Mouse (Mus musculus) retina, postnatal 7 days (tissue): ENCODE data around the gene Tm4sf20.
A peak's percentile ranks its signal among the peaks of the same experiment; 100 is the strongest.

Experiments used
- DNase-seq: peaks from one replicate; pipeline ENCODE4 v3.0.0-alpha.2; 2012; ENCODE audit warnings: low read depth, low spot score

The Tm4sf20 gene

DNA sequence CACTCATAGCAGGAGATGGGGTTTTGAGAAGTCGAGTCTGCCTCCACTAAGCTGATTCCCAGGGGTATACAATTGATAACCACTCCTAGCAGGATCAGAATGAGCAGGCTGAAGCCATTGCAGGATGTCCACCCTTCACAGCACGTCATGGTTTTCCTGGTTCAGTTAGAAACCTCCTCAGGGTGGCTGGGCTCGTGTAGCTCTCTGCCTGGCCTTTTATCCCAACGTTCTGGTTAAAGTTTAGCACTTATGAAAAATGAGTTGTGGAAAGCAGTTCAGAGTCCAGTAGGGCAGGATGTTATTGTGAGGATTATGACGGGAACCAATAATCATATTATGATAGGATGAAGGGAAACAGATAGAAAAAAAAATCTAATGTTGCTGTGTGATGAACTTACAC, at the start of gene Tm4sf20:
TSS of gene Tm4sf20 (minus strand) at position 193 of the 400 bp plus-strand sequence.
- DNase-seq: no peak

- no peak for DNase-seq
Measured at GRCm38 (mm10) chr1:82815941-82816716, 47.9 kb upstream of the Tm4sf20 start.

- no peak for DNase-seq
Measured at GRCm38 (mm10) chr1:82811766-82812165, 43.5 kb upstream of the Tm4sf20 start.

DNA sequence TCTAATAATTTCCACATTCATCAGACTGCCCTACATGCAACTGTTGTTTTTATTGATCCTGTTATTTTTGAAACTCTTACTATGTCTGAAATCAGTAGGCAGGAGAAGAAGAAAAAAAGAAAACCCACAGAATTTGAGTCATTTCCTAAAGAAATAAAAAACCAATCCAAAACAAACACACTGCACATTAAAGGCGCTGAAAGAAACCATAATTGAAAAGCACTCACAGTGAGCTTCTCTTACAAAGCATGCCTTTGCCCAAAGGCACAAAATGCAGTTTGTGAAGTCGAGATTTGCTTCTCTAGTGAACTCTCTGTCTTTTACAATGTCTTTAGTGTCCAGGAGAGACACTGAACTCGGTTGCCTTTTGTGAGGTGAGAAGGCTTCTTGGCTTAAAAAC, 40.3 kb upstream of the Tm4sf20 start:
- no peak for DNase-seq

- no peak for DNase-seq
Measured at GRCm38 (mm10) chr1:82807206-82807605, 38.9 kb upstream of the Tm4sf20 start.

GRCm38 (mm10) chr1:82806391-82806790, 38.1 kb upstream of the Tm4sf20 start:
- DNase-seq: no peak

DNA sequence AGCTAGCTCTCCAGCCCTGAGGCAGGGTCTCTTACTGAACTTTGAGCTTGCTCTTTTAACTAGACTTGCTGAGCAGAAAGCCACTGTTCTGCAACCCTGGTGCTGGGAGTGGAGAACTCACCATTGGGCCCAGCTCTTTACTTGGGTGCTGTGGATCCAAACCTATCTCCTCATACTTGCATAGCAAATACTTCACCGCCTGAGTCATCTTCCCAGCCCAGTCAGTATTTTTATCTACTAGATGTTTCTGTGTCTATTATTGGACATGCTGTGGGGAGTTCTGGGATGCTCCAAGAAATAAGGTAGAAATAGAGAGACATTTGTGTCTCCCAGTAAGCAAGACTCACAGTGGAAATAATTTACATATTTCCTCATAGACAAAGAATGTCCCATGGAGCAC, 35.8 kb upstream of the Tm4sf20 start:
- no peak for DNase-seq

DNA sequence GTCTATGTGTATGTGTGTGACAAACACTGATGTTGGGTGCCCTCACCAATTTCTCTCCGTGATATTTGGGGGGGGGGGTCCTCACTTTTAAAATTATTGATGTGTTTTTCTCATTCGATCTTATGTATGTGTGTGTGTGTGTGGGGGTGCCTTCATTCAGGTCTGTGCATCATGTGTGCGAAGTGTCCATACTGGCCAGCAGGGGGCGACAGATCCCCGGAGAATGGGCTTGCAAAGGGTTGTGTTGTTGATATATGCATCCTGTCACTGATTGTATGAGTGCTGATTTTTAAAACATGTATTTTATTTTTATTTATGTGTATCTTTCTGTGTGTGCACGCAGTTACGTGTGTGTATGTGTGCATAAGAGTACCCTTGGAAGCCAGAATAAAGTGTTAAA, 35.3 kb upstream of the Tm4sf20 start:
- no peak for DNase-seq

GRCm38 (mm10) chr1:82801105-82801783, 33.0 kb upstream of the Tm4sf20 start:
- DNase-seq: no peak

DNA sequence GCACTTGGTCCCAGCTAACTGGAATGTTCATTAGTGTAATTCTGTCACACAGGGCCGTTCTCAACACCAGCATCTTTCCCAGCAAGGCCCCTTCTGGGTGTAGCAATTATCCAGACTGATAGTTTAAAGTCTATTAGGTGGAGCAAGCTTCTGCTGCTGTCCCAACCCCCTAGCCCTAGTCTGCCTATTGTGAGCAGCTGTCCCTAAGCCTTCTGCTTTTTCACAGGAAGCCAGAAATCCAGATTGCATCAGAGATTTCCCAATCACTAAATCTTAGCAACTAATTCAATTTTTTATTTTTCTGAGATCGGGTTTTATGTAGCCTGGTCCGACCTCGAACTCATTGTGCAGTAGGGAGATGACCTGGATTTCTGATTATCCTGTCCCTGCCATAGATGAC, 30.7 kb upstream of the Tm4sf20 start:
- DNase-seq: no peak

GRCm38 (mm10) chr1:82798304-82798703, 30.0 kb upstream of the Tm4sf20 start:
- no peak for DNase-seq

GRCm38 (mm10) chr1:82797088-82797487, 28.8 kb upstream of the Tm4sf20 start:
- DNase-seq: no peak

- DNase-seq: no peak
Measured at GRCm38 (mm10) chr1:82795702-82796443, 27.6 kb upstream of the Tm4sf20 start.

- DNase-seq: no peak
Measured at GRCm38 (mm10) chr1:82795211-82795610, 26.9 kb upstream of the Tm4sf20 start.

GRCm38 (mm10) chr1:82793986-82794385, 25.7 kb upstream of the Tm4sf20 start:
- DNase-seq: no peak

- no peak for DNase-seq
Measured at GRCm38 (mm10) chr1:82793110-82793509, 24.8 kb upstream of the Tm4sf20 start.

DNA sequence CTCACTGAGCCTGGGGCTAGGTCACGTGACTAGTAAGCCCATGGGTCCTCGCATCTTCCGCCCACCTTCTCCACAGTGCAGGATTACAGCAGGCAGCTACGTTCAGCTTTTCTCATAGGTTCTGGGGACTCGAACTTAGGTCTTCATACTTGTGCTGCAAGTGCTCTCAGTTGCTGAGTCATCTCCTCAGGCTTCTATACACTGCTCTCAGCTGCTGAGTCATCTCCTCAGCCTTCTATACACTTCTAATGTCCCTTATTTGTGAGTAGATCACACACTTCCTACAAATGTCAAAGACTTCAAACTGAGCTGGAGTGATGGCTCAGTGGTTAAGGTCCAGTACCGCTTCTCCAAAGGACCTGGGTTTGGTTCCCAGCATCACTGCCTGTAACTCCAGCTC, 24.0 kb upstream of the Tm4sf20 start:
- no peak for DNase-seq

DNA sequence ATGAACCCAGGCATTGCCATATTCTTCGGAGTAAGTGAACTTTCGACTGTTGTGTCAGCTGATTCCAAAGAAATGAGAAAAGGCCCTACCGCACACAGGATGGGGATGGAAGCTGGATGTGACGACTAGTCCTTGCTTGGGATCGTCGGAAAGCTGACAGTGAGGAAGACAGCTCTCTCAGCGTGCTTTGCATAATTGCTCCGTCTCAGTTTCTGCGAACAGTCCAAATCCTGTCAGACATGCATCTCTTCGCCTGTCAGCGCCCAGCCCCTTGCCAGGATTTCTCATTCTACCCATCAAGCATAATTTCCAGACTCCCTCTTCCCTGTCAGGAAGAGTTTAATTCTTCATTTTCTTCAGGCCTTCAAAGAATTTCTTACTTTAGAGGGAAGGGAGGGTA, 22.8 kb upstream of the Tm4sf20 start:
- no peak for DNase-seq

DNA sequence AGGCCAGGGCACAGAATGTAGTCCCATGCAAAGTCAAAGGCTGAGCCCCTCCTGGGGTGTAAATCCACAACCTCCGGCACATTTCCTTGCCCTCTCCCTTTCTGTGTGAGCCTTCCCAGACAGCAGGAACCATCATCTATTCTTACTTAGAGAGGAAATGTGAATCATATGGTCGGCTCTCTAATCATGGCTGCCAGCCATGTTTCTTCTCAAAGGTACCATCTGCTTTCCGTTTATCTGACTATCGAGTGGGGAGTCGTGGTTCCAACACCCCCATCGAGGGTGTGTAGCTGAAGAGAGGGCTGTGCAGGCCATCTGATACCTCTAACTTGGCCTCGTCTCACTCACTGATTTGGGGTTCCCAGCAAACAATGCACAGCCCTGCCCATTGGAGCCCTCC, 19.8 kb upstream of the Tm4sf20 start:
- DNase-seq: no peak

DNA sequence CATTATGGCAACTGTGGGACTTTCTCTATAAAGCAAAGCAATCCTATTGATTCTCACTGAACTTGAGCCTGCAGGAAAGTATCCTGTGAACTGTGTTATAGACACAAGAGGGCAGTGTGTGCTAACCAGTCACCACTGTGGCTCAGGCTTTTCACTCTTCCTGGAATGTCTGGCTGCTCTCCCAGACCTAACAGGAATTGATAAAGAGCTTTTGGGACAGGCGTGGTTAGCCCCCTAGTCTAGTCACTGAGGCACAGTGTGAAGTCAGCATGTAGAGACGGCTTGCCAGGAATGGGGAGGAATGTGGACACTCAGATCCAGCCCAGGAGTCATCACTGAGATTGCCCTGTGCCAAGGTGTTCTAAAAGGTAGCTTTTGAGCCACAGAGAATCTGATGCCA, 19.2 kb upstream of the Tm4sf20 start:
- DNase-seq: peak; percentile 66

DNA sequence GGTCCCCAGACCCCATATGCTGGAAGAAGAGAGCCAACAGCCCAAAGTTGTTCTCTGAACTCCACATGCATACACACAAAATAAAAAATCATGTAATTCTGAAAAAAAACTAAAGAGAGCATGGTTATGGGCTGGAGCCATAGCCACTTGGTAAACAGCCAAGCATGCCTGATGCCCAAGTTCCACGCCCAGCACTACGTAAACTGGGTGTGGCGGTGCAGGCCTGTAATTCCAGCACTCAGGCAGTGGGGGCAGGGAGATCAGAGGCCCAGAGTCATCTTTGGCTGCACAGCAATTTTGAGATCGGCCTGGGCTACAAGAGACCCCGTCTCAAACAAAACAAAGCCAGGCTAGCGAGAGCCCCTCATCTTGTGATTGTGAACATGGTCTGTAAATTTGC, 17.3 kb upstream of the Tm4sf20 start:
- no peak for DNase-seq

GRCm38 (mm10) chr1:82783559-82783958, 15.3 kb upstream of the Tm4sf20 start:
- no peak for DNase-seq
